Mouse (Mus musculus) forebrain, embryonic 14.5 days (tissue): ENCODE results near the gene Hist1h2bk. TPM values are rescaled to one million over a fixed set of nuclear protein-coding genes. Genes with fewer than 3 reads are reported as not detected.
"Not testable (repeated sequence)": the region's sequence is repeated elsewhere in the genome, so short reads cannot be mapped to it uniquely, and the experiment has no call there.

Source experiments
- ATAC-seq: fragments of 200-750 bp; cut with Nextera tagmentation; 2 replicates; pipeline ENCODE4 v1.8.0; 2017; ENCODE audit warnings: mild to moderate bottlenecking, moderate library complexity
- DNase-seq: peaks from one replicate; pipeline ENCODE4 v3.0.0-alpha.2; 2015; ENCODE audit warnings: low spot score
- H3K27ac ChIP-seq: fragments of 300-500 bp; sonication (generic); 2 replicates; pipeline ENCODE4 v1.5.1; 2014; ENCODE audit warnings: low read depth, mild to moderate bottlenecking, control low read depth, low read length, moderate library complexity
- H3K27me3 ChIP-seq: fragments of 300-500 bp; sonication (generic); replicated peaks from 2 replicates; pipeline ENCODE4 v1.6.1; 2014; ENCODE audit warnings: low read length, control low read depth, mixed read lengths; ENCODE audit not compliant: control insufficient read depth, insufficient read depth
- H3K36me3 ChIP-seq: fragments of 300-500 bp; sonication (generic); 2 replicates; pipeline ENCODE4 v1.6.1; 2014; ENCODE audit warnings: low read length, control low read depth; ENCODE audit not compliant: control insufficient read depth, insufficient read depth
- H3K4me1 ChIP-seq: fragments of 300-500 bp; sonication (generic); 2 replicates; pipeline ENCODE4 v1.6.1; 2014; ENCODE audit warnings: antibody characterized with exemption, low read length, control low read depth; ENCODE audit not compliant: control insufficient read depth, insufficient read depth
- H3K4me2 ChIP-seq: fragments of 300-500 bp; sonication (generic); 2 replicates; pipeline ENCODE4 v1.6.1; 2014; ENCODE audit warnings: mild to moderate bottlenecking, control low read depth, low read length
- H3K4me3 ChIP-seq: fragments of 300-500 bp; sonication (generic); 2 replicates; pipeline ENCODE4 v1.5.1; 2014; ENCODE audit warnings: low read depth, low read length, control low read depth
- H3K9ac ChIP-seq: fragments of 300-500 bp; sonication (generic); 2 replicates; pipeline ENCODE4 v1.6.1; 2014; ENCODE audit warnings: mild to moderate bottlenecking, low read length, control low read depth, moderate library complexity
- H3K9me3 ChIP-seq: fragments of 300-500 bp; sonication (generic); replicated peaks from 2 replicates; pipeline ENCODE4 v1.6.1; 2016; ENCODE audit warnings: low read length, control low read depth, mixed read lengths; ENCODE audit not compliant: control insufficient read depth
- WGBS: fragments of 180-500 bp; shearing (Covaris S2); extraction: QIAGEN DNeasy Blood & Tissue Kit; methylation state at CpG from one replicate; pipeline ENCODE4 v1.1.7; 2014; 5-methylcytosine and 5-hydroxymethylcytosine counted together
- polyA plus RNA-seq: library from polyadenylated mRNA; unstranded; fragments of >200 nt; fragmentation: Nextera tagmentation; extraction: Ambion mirVana; gene quantifications from 2 replicates; pipeline ENCODE4 v1.2.1, GENCODE M21; 2014

Hist1h2bk gene
- polyA plus RNA-seq, result 2.5 and 3.5 TPM in 2 replicates

GRCm38 (mm10) chr13:22035267-22036148, at the start of gene Hist1h2bk, which contains the start of gene Hist1h2ah:
TSS of gene Hist1h2bk (plus strand) at chr13:22035870.
TSS of gene Hist1h2ah (minus strand) at chr13:22035568.
- Histone ChIP-seq H3K4me2 (peak within 1 kb of the TSS; percentile 64), H3K9ac (peak within 1 kb of the TSS; percentile 66), H3K4me1 (peaks cover 14% of the 10 kb centered on the region), H3K4me3 (peak within 1 kb of the TSS; percentile 35), H3K27ac (peak within 1 kb of the TSS; percentile 88)
- not testable (repeated sequence) for H3K36me3 ChIP-seq, H3K27me3 ChIP-seq, H3K9me3 ChIP-seq
- ATAC-seq (peak; percentile 98), DNase-seq (peak; percentile 99)
- under 1% methylated on average over 23 of the region's 69 CpGs for WGBS

GRCm38 (mm10) chr13:21992550-21992949, 43.1 kb upstream of the Hist1h2bk start:
- Histone ChIP-seq H3K4me3 (no peak overlapping the region), H3K36me3 (no peaks in the 10 kb centered on the region), H3K27ac (no peak overlapping the region), H3K4me2 (no peak overlapping the region), H3K9ac (no peak overlapping the region), H3K27me3 (peaks cover 18% of the 10 kb centered on the region), H3K4me1 (peaks cover 11% of the 10 kb centered on the region; the same call in 1 of the 2 replicates), H3K9me3 (no peaks in the 10 kb centered on the region; the same call in 1 of the 2 replicates)
- ATAC-seq, result no peak
- no peak for DNase-seq
- 86% methylated on average over 5 of the region's 5 CpGs for WGBS

GRCm38 (mm10) chr13:21993957-21994738, 41.5 kb upstream of the Hist1h2bk start:
- H3K9me3 ChIP-seq, result no peaks in the 10 kb centered on the region; the same call in 1 of the 2 replicates
- ATAC-seq, result no peak
- H3K27ac ChIP-seq, result no peak overlapping the region
- peaks cover 11% of the 10 kb centered on the region; the same call in 1 of the 2 replicates for H3K4me1 ChIP-seq
- H3K9ac ChIP-seq, result no peak overlapping the region
- no peak overlapping the region for H3K4me3 ChIP-seq
- peaks cover 34% of the 10 kb centered on the region for H3K27me3 ChIP-seq
- H3K36me3 ChIP-seq, result no peaks in the 10 kb centered on the region
- H3K4me2 ChIP-seq, result no peak overlapping the region
- DNase-seq, result peak; percentile 39
- 1% methylated on average over 22 of the region's 22 CpGs for WGBS

- DNase-seq, result peak; percentile 44
- Histone ChIP-seq H3K9me3 (no peaks in the 10 kb centered on the region; the same call in 1 of the 2 replicates), H3K4me1 (peaks cover 11% of the 10 kb centered on the region; the same call in 1 of the 2 replicates), H3K27ac (no peak overlapping the region), H3K36me3 (no peaks in the 10 kb centered on the region), H3K4me2 (peak overlapping the region; percentile 51), H3K4me3 (peak overlapping the region; percentile 22; the same call in 1 of the 2 replicates), H3K9ac (no peak overlapping the region), H3K27me3 (peaks cover 41% of the 10 kb centered on the region)
- no peak for ATAC-seq
- 4% methylated on average over 8 of the region's 8 CpGs for WGBS
Observed at GRCm38 (mm10) chr13:21994896-21995295, 40.8 kb upstream of the Hist1h2bk start.

- WGBS, result 1% methylated on average over 21 of the region's 21 CpGs
- Histone ChIP-seq H3K36me3 (no peaks in the 10 kb centered on the region), H3K9me3 (no peaks in the 10 kb centered on the region; the same call in 1 of the 2 replicates), H3K27me3 (peaks cover 46% of the 10 kb centered on the region), H3K4me3 (peak overlapping the region; percentile 22), H3K4me2 (peak overlapping the region; percentile 51), H3K4me1 (peaks cover 11% of the 10 kb centered on the region; the same call in 1 of the 2 replicates), H3K9ac (no peak overlapping the region), H3K27ac (no peak overlapping the region)
- DNase-seq (peak; percentile 46), ATAC-seq (peak; percentile 58; the same call in 1 of the 2 replicates)
Observed at GRCm38 (mm10) chr13:21995331-21995914, 40.2 kb upstream of the Hist1h2bk start.

GRCm38 (mm10) chr13:21996101-21996839, 39.4 kb upstream of the Hist1h2bk start:
- peak; percentile 59 for DNase-seq
- 3% methylated on average over 12 of the region's 12 CpGs for WGBS
- ATAC-seq, result no peak
- Histone ChIP-seq H3K9ac (no peak overlapping the region), H3K9me3 (no peaks in the 10 kb centered on the region; the same call in 1 of the 2 replicates), H3K36me3 (no peaks in the 10 kb centered on the region), H3K4me2 (peak overlapping the region; percentile 51; the same call in 1 of the 2 replicates), H3K4me3 (peak overlapping the region; percentile 15), H3K27me3 (peaks cover 55% of the 10 kb centered on the region), H3K4me1 (peaks cover 11% of the 10 kb centered on the region; the same call in 1 of the 2 replicates), H3K27ac (no peak overlapping the region)

- H3K9ac ChIP-seq, result no peak overlapping the region
- peak overlapping the region; percentile 37; the same call in 1 of the 2 replicates for H3K4me2 ChIP-seq
- DNase-seq (no peak), ATAC-seq (no peak)
- peaks cover 11% of the 10 kb centered on the region; the same call in 1 of the 2 replicates for H3K4me1 ChIP-seq
- WGBS, result under 1% methylated on average over 13 of the region's 13 CpGs
- peaks cover 60% of the 10 kb centered on the region for H3K27me3 ChIP-seq
- H3K36me3 ChIP-seq, result no peaks in the 10 kb centered on the region
- H3K27ac ChIP-seq, result no peak overlapping the region
- H3K9me3 ChIP-seq, result no peaks in the 10 kb centered on the region; the same call in 1 of the 2 replicates
- H3K4me3 ChIP-seq, result peak overlapping the region; percentile 15
Observed at GRCm38 (mm10) chr13:21996840-21997185, 38.9 kb upstream of the Hist1h2bk start.
